Mouse (Mus musculus): ENCODE results near the gene Gpr3.
A peak's percentile ranks its signal among the peaks of the same experiment; 100 is the strongest.

- TF ChIP-seq CTCF (IDR thresholded peaks at IDR 0.05; ENCODE audit: low read depth) (peak; percentile 64), EP300 (IDR thresholded peaks at IDR 0.05; ENCODE audit: low read depth) (no peak)
These were observed 21.1 kb upstream of the Gpr3 start for GRCm38 (mm10) chr4:133233285-133233976.
